Mouse (Mus musculus) c-Kit-positive CD71-positive TER-119-negative erythroid progenitor cells, embryonic 14.5 days (primary cell): ENCODE data around the gene Pon2.

Experiments
- DNase-seq: peaks from one replicate; pipeline ENCODE4 v3.0.0-alpha.2; 2013; ENCODE audit warnings: low read depth

Pon2 gene

DNA sequence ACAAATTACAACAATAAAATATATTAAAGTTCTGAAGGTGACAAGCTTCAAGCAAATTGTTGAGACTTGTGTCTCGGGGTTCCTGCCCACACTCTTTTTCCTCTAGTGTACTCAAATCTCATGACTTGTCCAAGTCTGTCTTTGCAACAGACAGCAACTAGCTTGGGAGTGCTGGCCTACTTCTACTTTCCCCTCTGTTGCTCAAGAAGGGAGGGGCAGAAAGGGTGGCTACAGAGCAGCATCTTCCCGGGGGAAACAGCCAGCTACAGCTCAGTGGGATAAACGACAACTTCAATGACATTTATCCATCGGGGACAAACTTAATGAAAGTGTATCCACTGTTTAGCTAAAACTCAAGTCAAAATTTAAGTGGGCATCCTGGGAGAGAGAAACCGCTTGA, 5.4 kb downstream of the Pon2 start:
- no peak for DNase-seq

DNA sequence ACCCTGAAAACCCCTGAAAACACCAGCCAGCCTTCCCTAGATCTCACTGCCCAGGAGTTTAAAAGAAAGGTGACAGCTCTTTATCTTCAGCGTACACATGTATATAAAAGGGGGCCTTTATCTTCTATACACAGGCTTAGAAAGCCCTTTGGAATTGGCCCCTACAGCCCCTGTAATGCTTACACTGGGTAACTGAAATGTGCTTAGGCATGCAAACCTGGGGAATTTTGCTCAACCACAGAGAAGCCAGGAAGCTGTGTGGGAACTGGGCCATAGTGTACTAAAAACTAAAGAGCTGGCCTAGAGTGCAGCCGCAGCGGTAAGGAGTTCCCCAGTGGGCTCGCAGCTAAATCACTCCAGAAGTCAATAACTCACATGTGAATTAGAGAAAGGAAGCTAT, 6.8 kb downstream of the Pon2 start:
- DNase-seq = peak; percentile 77

GRCm38 (mm10) chr6:5287919-5288318, 10.3 kb downstream of the Pon2 start:
- no peak for DNase-seq

- DNase-seq = peak; percentile 63
Measured at GRCm38 (mm10) chr6:5287392-5287791, 10.9 kb downstream of the Pon2 start.

DNA sequence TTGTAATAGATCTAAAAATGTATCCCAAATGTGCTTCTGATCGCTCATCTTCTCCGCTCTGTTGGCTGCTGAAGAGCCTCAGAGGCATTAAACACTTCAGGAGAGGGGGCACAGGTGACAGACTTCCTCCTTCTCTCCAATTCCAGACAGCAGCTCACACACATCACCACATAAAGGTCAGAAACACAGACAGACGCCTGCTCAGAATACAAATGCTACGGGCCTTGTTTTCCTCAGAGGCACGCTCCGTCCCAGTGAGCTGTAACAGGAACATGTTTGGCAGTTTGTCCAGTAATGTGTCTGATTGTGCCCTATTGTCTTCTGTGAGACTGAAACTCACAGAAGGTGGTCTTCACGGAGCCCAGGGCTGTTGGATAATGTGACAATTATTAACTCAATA, 15.8 kb downstream of the Pon2 start:
- no peak for DNase-seq

GRCm38 (mm10) chr6:5280576-5281305, 17.5 kb downstream of the Pon2 start:
- no peak for DNase-seq

DNA sequence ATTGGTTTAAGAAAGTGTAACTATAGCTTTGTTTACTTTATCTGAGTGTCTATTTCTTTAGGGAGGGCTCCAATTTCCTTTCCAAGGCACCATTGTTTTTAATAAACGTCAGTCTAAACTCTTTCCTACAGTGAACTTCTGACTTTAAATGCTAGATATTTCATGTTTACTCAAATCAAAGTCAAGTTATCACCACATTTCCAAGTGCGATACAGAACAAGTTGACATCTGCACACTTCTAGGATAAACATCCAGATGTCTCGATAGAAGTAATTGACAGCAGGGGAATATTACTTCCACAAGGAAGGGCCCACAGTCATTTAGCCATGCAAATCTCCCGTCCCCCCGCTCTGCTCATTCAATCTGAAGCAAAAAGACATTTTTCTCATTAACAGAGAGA, 20.3 kb downstream of the Pon2 start:
- DNase-seq = no peak

DNA sequence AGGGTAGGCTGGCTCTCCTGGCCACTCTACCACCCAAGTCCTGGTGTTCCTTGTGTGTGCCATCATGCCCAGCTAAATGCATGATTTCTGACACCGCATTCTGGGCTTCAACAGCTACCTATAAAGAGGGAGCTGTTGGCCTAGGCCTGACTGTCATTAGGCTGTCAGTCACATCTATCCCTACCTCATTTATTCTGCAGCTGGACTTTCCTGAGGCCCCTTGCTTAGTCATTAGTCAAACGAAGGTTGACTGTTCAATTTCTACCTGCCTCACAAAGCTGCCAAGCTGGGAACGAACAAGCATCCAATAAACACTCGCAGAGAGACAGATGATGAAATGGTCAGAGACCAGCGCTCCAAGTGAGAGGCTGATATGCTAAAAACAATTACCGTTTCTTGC, 28.6 kb downstream of the Pon2 start:
- DNase-seq = no peak

GRCm38 (mm10) chr6:5264793-5265192, 33.5 kb downstream of the Pon2 start:
- no peak for DNase-seq

GRCm38 (mm10) chr6:5263250-5263999, 34.8 kb downstream of the Pon2 start:
- DNase-seq = peak; percentile 56

GRCm38 (mm10) chr6:5262322-5263249, 35.7 kb downstream of the Pon2 start:
- DNase-seq = peak; percentile 24

- peak; percentile 56 for DNase-seq
Measured at GRCm38 (mm10) chr6:5255722-5256451, 42.4 kb downstream of the Pon2 start, which contains the start of gene Pon3. Pon3 (minus strand) TSS chr6:5256286.

DNA sequence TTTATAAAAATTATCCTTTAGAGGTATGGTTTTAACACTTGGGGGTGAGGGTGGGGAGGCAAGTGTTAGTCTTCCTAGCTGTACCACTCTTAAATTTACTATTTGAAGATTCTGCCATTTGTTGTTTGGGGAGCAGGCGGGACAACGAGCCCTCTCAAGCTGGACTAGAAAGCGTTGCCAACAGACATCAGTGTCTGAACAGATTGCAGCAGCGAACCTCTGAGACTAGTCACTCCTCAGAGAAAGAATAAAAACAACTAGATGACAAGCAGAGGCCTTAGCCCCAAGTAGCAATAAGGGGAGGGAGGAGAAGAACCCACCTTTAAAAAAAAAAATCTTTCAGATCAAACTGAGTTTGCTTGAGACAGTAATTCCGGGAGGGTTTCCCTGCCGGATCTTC, 43.0 kb downstream of the Pon2 start:
- no peak for DNase-seq

DNA sequence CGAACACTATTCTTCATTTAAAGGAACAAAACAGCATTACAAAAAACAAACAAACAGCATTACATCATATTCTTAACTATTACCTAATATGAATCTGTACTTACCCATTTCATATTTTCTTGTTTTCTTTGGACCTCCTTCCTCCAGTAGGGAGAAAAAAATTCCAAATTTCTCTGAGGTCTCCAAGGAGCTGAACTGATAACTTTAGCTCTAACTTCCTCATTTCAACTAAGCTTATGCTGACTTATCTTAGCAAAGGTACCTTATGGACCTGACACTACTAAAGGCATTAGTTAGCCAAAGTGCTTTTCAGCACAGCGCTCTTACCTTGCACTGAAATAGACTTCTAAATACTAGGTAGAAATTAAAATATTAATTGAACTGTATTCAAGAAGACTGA, 43.4 kb downstream of the Pon2 start:
- no peak for DNase-seq

DNA sequence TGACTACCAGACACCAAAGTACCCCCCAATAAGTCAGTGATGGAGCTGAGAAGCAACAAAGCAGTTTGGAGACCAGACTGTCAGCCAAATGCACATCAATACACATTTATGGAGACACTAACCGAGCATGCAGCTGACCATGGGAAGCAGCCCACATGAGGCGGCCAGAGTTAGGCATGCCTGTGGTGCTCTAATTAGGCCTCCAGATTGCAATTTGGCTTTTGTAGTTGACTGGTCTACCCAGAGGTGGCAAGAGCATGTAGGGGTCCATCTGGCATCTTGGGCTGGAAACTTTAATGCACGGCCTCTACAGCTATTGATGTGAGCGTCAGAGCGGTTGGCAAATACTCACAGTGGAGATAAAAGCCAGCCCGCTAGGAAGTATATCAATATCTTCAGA, 52.3 kb downstream of the Pon2 start:
- DNase-seq = no peak

DNA sequence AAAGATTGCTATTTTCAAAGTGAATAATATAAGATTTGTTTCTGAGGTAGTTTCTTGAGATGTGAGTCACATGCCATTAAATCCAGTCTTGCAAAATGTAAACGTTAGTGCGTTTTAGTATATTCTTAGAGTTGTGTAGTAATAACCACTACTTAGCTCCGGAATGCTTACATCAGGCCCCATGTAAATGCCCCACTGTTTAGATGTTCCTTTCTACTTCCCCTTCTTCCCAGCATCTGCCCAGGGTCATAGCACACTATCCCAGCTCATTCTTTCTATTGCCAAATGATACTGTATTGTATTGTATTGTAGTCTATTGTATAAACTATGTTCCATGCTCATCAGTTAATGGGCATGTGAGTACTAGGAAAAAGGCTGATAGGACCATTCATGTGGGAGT, 59.5 kb downstream of the Pon2 start:
- DNase-seq = no peak

GRCm38 (mm10) chr6:5237510-5237909, 60.7 kb downstream of the Pon2 start:
- no peak for DNase-seq

DNA sequence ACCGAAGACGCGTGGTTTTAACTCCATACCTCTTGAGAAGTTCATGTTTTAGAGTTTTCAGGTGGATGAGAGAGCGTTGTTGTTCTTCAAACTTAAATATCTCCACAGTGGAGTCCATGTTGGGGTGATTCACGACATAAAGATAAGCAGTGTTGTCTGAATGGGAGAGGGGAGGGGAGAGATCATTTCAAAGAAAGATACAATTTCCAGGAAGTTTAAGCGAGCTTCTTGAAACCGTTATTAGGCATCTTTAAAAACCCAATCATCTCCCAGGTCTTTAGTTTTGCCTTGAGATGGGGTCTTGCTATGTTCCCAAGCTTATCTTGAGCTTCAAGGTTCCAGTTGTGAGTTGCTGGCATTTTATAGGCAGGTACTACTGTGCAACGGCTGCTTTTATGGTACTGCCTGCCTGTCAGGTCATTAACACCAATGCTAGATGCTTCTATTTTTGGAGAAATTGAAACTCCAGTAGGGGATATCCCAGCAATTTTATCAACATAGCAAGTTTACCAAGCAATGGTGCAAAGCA, 61.3 kb downstream of the Pon2 start:
- peak; percentile 34 for DNase-seq

DNA sequence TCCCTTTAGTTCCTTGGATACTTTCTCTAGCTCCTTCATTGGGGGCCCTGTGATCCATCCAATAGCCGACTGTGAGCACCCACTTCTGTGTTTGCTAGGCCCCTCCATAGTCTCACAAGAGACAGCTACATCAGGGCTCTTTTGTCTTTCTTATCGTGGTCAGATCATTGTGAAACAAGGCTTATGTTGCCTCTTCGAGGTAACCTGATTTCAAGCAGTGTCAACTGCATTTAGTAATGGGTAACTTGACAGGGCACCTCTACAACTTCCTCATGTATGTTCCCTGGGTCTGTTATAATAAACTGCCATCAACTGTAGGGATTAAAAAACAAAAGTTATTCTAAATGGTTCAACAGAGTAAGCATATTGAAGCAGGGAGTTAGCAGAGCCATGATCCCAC, 63.7 kb downstream of the Pon2 start:
- DNase-seq = no peak

- DNase-seq = no peak
Measured at GRCm38 (mm10) chr6:5233812-5234211, 64.4 kb downstream of the Pon2 start.

DNA sequence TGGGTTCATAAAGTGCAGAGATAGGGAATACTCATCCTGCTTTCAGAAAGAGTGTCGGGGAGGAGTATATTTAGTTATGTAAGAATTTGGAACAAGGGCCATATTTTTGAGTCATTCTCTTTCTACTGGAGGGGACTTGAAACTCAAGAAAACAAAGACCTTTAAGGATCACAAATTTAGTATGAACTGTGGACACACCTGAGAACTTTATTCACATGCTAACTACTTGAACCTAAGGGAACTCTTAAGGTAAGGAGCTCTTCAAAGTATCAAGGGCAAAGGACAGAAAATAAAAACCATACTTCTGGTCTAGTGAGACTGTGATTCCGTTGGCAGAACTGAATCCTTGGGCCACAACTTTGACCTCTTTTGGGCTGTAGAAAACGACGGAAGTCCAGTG, 66.2 kb downstream of the Pon2 start:
- no peak for DNase-seq

DNA sequence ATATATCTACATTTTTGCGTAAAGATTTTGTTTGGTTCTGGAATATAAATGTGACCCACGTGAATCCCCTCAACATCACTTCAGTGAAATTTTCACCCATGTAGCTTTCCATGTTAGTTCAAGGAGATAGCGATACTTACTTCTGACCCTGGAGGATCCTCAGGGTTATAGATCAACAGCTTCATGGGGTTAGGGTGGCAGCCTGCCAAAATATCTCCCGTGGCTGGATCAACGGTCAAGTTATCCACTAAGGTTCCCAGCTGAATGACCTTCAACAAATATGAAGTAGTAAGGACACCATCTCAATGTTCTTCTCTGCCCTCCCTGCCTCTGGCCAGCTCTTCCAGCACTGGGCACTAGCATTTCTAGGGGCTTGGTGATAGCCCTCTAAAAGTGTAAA, 68.0 kb downstream of the Pon2 start:
- DNase-seq = no peak
